Mouse (Mus musculus) liver, embryonic 13.5 days (tissue): ENCODE data around the gene Dcp1a. TPM values are rescaled to one million over a fixed set of nuclear protein-coding genes. Genes with fewer than 3 reads are reported as not detected.
"Not testable (repeated sequence)": the region's sequence is repeated elsewhere in the genome, so short reads cannot be mapped to it uniquely, and the experiment has no call there.

Experiments used
- ATAC-seq: fragments of 200-750 bp; cut with Nextera tagmentation; 2 replicates; pipeline ENCODE4 v1.8.0; 2017; ENCODE audit warnings: low read depth, mild to moderate bottlenecking, moderate number of reproducible peaks, moderate library complexity
- DNase-seq: peaks from one replicate; pipeline ENCODE4 v3.0.0; 2022
- H3K27ac ChIP-seq: fragments of 300-500 bp; sonication (generic); 2 replicates; pipeline ENCODE4 v1.5.1; 2015; ENCODE audit warnings: moderate library complexity, mild to moderate bottlenecking, inconsistent platforms
- H3K27me3 ChIP-seq: fragments of 300-500 bp; sonication (generic); 2 replicates; pipeline ENCODE4 v1.6.1; 2015; ENCODE audit warnings: mild to moderate bottlenecking, inconsistent platforms
- H3K36me3 ChIP-seq: fragments of 300-500 bp; sonication (generic); 2 replicates; pipeline ENCODE4 v1.6.1; 2015; ENCODE audit warnings: mild to moderate bottlenecking, inconsistent platforms
- H3K4me1 ChIP-seq: fragments of 300-500 bp; sonication (generic); replicated peaks from 2 replicates; pipeline ENCODE4 v1.6.1; 2015; ENCODE audit warnings: inconsistent platforms
- H3K4me2 ChIP-seq: fragments of 300-500 bp; sonication (generic); 2 replicates; pipeline ENCODE4 v1.6.1; 2015; ENCODE audit warnings: inconsistent platforms, mild to moderate bottlenecking, moderate library complexity
- H3K4me3 ChIP-seq: fragments of 300-500 bp; sonication (generic); replicated peaks from 2 replicates; pipeline ENCODE4 v1.5.1; 2015; ENCODE audit warnings: mild to moderate bottlenecking, inconsistent platforms
- H3K9ac ChIP-seq: fragments of 300-500 bp; sonication (generic); 2 replicates; pipeline ENCODE4 v1.6.1; 2015; ENCODE audit warnings: mild to moderate bottlenecking, inconsistent platforms
- H3K9me3 ChIP-seq: fragments of 300-500 bp; sonication (generic); replicated peaks from 2 replicates; pipeline ENCODE4 v1.6.1; 2016; ENCODE audit warnings: inconsistent platforms
- WGBS: fragments of 180-500 bp; shearing (Covaris S2); methylation state at CpG from one replicate; pipeline ENCODE4 v1.1.7; 2015; ENCODE audit not compliant: insufficient replicate concordance; 5-methylcytosine and 5-hydroxymethylcytosine counted together
- polyA plus RNA-seq: library from polyadenylated mRNA; unstranded; fragments of >200 nt; fragmentation: Nextera tagmentation; extraction: Ambion mirVana; gene quantifications from 2 replicates; pipeline ENCODE4 v1.2.1, GENCODE M21; 2015

The Dcp1a gene
- polyA plus RNA-seq, 1 experiment from 2014 or later, result 8.5 TPM

DNA sequence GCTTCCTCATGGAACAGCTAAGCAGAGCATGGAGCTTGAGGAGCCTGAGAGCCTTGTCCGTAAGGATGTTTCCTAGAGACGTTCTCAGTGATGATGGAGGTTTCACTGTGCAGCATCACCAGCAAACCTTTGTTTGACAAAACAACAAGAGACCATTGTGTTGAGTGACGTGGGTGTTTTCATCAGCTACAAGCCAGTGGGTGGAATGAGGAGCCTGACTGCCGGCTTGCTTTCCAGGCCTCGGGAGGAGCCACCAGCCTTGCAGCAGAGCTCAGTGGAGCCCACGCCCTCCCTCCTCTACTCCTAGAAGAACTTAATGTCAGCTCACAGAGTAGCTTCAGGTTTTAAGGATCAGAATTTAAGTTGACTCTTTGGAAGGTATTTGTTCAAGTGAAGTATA lies 44.0 kb downstream of the Dcp1a start:
- Histone ChIP-seq H3K4me2 (no peak overlapping the region), H3K27me3 (no peaks in the 10 kb centered on the region), H3K4me3 (no peak overlapping the region), H3K9ac (no peak overlapping the region), H3K36me3 (peaks cover 93% of the 10 kb centered on the region), H3K4me1 (no peaks in the 10 kb centered on the region), H3K9me3 (no peaks in the 10 kb centered on the region), H3K27ac (no peak overlapping the region)
- no peak for DNase-seq
- WGBS, result 84% methylated on average over 6 of the region's 6 CpGs
- ATAC-seq, result no peak

DNA sequence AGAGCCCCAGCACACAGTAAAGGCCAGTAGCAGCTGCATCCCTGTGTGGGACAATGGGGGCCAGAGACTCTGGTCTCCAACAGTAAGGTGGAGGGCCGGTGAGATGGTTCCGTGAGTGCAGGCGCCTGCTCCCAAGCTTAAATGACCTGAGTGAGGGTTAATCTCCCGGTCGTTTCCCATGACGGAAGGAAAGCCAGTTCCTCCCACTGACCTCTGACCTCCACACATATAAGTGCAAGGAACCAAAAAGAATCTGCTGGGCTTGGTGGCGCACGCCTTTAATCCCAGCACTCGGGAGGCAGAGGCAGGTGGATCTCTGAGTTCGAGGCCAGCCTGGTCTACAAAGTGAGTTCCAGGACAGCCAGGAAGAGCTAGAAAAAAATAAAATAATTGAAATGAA lies 49.1 kb downstream of the Dcp1a start:
- Histone ChIP-seq H3K36me3 (peaks cover 44% of the 10 kb centered on the region), H3K4me2 (no peak overlapping the region), H3K9ac (no peak overlapping the region), H3K9me3 (no peaks in the 10 kb centered on the region), H3K4me1 (no peaks in the 10 kb centered on the region), H3K27me3 (no peaks in the 10 kb centered on the region), H3K27ac (no peak overlapping the region), H3K4me3 (no peak overlapping the region)
- WGBS, result 87% methylated on average over 10 of the region's 10 CpGs
- DNase-seq (no peak), ATAC-seq (no peak)

DNA sequence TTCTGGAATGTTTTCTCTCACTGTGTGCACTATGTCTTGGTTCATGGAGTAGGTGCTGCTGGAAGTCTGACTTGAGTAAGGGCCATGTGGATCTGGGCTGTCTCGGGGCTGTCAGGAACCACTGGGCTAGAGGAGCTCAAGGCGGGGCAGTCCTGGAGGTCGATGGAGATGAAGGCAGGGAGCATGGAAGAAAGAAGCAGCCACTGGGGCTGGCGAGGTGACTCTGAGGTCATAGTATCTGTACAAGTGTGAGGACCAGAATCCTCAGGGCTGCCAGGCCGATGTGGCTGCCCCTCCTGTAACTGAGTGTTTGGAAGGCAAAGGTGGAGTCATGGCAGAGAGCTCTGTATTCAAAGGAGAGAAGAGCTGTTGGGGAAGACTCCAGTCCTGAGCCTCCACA lies 49.6 kb downstream of the Dcp1a start:
- no peak overlapping the region for H3K27ac ChIP-seq
- no peaks in the 10 kb centered on the region for H3K9me3 ChIP-seq
- no peaks in the 10 kb centered on the region for H3K4me1 ChIP-seq
- ATAC-seq (no peak), DNase-seq (no peak)
- no peak overlapping the region for H3K4me3 ChIP-seq
- no peaks in the 10 kb centered on the region for H3K27me3 ChIP-seq
- peaks cover 38% of the 10 kb centered on the region for H3K36me3 ChIP-seq
- WGBS, result 76% methylated on average over 5 of the region's 5 CpGs
- H3K9ac ChIP-seq, result no peak overlapping the region
- H3K4me2 ChIP-seq, result no peak overlapping the region

DNA sequence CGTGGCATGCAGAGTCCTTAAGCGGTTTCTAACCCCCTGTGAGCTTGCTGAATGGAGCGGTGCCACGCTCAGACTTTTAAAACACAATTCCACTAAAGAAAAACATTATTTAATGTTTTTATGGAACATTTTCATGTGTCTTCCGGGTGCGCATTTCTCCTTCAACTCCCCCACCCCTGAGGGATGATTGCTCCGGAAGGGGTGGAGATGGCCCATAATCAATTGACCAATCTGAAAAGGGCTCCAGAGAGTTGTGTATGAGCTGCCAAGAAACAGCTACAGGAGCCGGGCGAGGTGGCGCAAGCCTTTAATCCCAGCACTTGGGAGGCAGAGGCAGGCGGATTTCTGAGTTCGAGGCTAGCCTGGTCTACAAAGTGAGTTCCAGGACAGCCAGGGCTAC lies 50.1 kb downstream of the Dcp1a start:
- peaks cover 34% of the 10 kb centered on the region for H3K36me3 ChIP-seq
- H3K27me3 ChIP-seq, result no peaks in the 10 kb centered on the region
- DNase-seq (no peak), ATAC-seq (no peak)
- H3K4me3 ChIP-seq, result no peak overlapping the region
- H3K9me3 ChIP-seq, result no peaks in the 10 kb centered on the region
- no peak overlapping the region for H3K4me2 ChIP-seq
- H3K9ac ChIP-seq, result no peak overlapping the region
- H3K27ac ChIP-seq, result no peak overlapping the region
- no peaks in the 10 kb centered on the region for H3K4me1 ChIP-seq
- WGBS, result 86% methylated on average over 12 of the region's 12 CpGs

DNA sequence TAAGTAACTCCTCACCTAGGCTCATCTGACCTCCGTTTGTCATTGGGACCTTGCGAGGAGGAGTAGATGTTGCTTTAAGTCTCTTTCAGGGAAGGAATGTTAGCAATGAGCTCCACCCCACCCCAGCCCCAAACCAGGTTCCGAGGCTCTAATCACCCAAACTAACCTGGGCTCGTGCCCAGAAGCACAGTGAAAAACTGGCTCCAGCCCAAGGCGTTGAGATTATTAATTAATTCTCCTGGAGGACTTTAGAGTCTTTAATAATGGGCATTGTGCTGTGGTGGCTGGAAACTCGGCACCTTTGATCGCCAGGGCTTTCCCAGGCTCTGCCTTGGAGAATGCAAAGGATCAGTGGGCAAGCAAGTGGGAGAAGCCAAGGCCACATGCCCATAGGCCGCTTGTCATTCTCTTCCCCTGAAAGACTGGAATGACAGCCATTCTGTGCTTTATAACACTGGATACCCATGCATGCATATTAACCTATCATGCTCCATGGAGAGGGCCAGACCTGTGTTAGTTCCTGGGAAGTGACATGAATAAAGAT lies 51.5 kb downstream of the Dcp1a start:
- no peaks in the 10 kb centered on the region for H3K27me3 ChIP-seq
- DNase-seq (no peak), ATAC-seq (no peak)
- H3K36me3 ChIP-seq, result peaks cover 20% of the 10 kb centered on the region
- no peaks in the 10 kb centered on the region for H3K9me3 ChIP-seq
- no peak overlapping the region for H3K4me3 ChIP-seq
- H3K27ac ChIP-seq, result no peak overlapping the region
- no peak overlapping the region for H3K9ac ChIP-seq
- WGBS, result 68% methylated on average over 8 of the region's 8 CpGs
- H3K4me1 ChIP-seq, result no peaks in the 10 kb centered on the region
- H3K4me2 ChIP-seq, result no peak overlapping the region

DNA sequence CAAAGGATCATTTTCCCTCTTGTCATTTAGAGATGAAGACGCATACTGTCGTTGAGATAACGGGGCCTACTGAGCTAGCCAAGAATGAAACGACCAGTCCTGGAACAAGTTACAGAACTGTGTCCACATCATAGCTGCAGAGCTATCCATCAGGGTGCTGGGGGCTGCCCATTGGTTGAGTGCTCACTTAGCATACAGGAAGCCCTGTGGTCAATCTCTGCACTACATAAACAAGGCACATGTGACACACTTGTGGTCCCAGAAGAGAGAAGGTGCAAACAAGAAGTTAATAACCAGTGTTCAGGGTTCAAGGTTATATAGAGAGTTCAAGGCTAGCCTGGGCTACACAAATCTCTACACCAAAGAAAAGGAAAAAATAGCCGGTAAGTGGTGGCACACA lies 52.1 kb downstream of the Dcp1a start:
- peaks cover 14% of the 10 kb centered on the region for H3K36me3 ChIP-seq
- H3K4me3 ChIP-seq, result no peak overlapping the region
- no peak overlapping the region for H3K4me2 ChIP-seq
- DNase-seq (no peak), ATAC-seq (no peak)
- H3K4me1 ChIP-seq, result no peaks in the 10 kb centered on the region
- H3K9ac ChIP-seq, result no peak overlapping the region
- no peak overlapping the region for H3K27ac ChIP-seq
- 64% methylated on average over 5 of the region's 5 CpGs for WGBS
- no peaks in the 10 kb centered on the region for H3K27me3 ChIP-seq
- H3K9me3 ChIP-seq, result no peaks in the 10 kb centered on the region

DNA sequence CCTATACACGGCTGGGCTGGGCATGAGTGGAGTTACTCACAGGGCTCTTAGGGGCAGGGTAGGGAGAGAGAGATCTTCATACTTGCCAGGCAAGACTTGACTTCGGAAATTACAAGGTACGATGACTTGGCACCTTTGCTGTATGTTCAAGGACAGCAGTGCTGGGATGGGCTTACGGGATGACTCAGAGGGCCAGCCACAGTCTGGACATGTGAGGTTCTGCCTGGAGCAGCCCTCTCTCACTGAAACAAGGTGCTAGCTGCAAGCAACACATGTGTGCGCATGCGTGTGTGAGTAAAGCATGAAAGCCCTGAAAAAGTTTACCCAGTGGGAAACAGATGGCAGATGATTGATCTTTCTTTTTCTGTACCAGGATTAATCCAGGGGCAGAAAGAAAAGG lies 52.6 kb downstream of the Dcp1a start:
- no peak for ATAC-seq
- no peak for DNase-seq

DNA sequence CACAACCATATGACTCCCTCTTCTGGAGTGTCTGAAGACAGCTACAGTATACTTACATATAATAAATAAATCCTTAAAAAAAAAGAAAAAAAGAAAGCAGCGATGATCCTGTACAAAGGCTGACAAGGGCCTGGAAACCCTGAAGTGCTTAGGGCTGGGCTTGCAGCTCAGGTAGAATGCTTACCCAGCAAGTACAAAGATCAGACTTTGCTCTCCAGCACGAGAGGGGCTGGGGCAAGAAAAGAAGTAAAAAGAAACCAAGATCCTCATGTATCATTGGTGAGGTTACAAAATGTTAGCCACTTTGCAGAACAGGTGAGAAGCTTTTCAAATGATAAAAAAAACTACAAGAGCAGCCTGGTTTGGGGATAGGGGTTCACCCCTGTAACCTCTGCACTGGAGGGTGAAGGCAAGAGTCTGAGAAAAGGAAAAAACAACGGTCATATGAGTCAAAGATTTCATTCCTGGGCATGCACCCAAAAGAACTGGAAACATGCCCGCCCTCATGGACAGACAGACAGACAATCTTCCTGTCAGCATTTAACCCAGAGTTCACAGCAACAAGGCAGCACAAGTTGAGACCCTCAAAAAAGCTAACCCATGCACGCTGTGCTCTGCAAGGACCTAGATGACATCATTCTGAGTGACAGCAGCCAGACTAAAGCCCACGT lies 54.6 kb downstream of the Dcp1a start:
- Histone ChIP-seq H3K27me3 (no peaks in the 10 kb centered on the region), H3K9me3 (no peaks in the 10 kb centered on the region), H3K4me1 (no peaks in the 10 kb centered on the region), H3K9ac (no peak overlapping the region), H3K27ac (no peak overlapping the region), H3K36me3 (no peaks in the 10 kb centered on the region), H3K4me2 (no peak overlapping the region), H3K4me3 (no peak overlapping the region)
- ATAC-seq, result no peak
- DNase-seq, result no peak
- WGBS, result 62% methylated on average over 6 of the region's 6 CpGs

More for the DNA sequence above, 52.6 kb downstream of the Dcp1a start:
- Histone ChIP-seq H3K9me3 (no peaks in the 10 kb centered on the region), H3K4me2 (no peak overlapping the region), H3K27ac (no peak overlapping the region), H3K36me3 (peaks cover 11% of the 10 kb centered on the region), H3K4me3 (no peak overlapping the region), H3K27me3 (no peaks in the 10 kb centered on the region), H3K4me1 (no peaks in the 10 kb centered on the region), H3K9ac (no peak overlapping the region)
- WGBS, result 78% methylated on average over 6 of the region's 6 CpGs

DNA sequence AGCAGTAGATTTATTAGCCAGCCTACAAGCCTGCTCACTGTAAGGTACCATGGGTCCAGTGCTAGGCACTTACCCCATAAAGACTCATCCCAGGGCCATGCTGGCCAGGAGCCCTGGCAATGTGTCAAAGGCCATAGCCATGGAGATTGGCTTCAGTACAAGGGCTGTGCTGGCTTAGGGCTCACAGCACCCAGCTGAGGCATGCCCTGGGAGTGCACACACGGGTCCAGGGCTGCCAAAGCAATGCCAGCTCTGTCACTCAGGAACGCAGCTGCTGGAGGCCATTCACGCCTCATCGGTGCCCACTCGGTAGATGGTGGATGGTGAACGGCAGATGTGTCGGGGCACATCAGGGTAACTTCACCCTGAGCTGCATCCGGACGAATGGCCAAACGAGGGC lies 62.2 kb downstream of the Dcp1a start:
- H3K9me3 ChIP-seq, result no peaks in the 10 kb centered on the region
- H3K4me3 ChIP-seq, result no peak overlapping the region
- DNase-seq (no peak), ATAC-seq (no peak)
- 83% methylated on average over 10 of the region's 10 CpGs for WGBS
- H3K9ac ChIP-seq, result no peak overlapping the region
- H3K36me3 ChIP-seq, result no peaks in the 10 kb centered on the region
- H3K4me2 ChIP-seq, result no peak overlapping the region
- H3K4me1 ChIP-seq, result no peaks in the 10 kb centered on the region
- no peaks in the 10 kb centered on the region for H3K27me3 ChIP-seq
- H3K27ac ChIP-seq, result no peak overlapping the region

DNA sequence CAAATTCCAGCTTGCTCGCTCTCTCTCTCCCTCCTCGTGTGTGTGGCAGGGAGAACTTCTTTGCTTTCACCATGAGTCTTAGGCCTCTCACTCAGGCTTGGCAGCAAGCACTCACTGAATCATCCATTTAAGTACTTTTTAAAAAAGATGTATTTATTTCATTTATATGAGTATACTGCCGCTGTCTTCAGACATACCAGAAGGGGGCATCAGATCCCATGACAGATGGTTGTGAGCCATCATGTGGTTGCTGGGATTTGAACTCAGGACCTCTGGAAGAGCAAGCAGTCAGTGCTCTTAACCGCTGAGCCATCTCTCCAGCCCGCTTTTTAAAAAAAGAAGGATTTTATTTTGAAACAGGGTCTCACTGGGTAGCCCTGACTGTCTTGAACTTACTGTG lies 64.0 kb downstream of the Dcp1a start:
- H3K27me3 ChIP-seq, H3K9me3 ChIP-seq, H3K9ac ChIP-seq, H3K4me2 ChIP-seq, H3K36me3 ChIP-seq, DNase-seq, H3K4me1 ChIP-seq, H3K27ac ChIP-seq, ATAC-seq, H3K4me3 ChIP-seq: not testable (repeated sequence)
- WGBS, result 77% methylated on average over 5 of the region's 5 CpGs

DNA sequence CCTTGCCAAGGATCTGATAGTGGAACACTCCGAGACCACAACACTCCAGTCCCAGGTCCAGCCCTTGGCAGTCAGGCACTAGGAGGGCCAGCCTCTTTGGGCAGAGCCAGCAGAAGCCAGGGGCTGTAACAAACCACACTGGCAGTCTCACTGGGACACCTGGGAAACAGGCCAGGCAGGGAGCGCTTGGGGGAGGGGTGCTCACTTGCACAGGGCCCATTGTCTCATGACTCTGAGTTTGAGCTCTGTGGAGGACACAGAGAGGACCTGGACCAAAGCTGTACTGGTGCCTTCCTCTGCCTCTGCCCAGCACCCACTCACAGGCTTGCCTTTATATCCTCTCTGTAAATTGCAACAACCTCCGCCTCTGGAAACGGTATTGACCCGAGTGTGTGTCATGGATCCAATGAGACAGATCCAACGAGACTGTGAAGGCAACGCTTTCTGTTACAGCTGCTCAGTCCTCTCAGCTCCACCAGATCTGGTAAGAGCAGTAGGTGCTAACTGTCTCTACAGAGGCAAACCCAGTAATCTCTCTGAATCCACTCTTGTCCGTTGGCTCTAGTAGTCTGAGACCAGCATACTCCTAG lies 68.9 kb downstream of the Dcp1a start, which contains the start of gene Tkt:
Gene Tkt (plus strand): TSS at position 229 of the 590 bp plus-strand sequence.
- H3K4me3 ChIP-seq, result peak within 1 kb of the TSS; percentile 75
- peak within 1 kb of the TSS; percentile 96 for H3K4me2 ChIP-seq
- H3K9ac ChIP-seq, result peak within 1 kb of the TSS; percentile 86
- H3K4me1 ChIP-seq, result peaks cover 49% of the 10 kb centered on the region
- no peaks in the 10 kb centered on the region for H3K27me3 ChIP-seq
- peak within 1 kb of the TSS; percentile 92 for H3K27ac ChIP-seq
- peak; percentile 34 for DNase-seq
- WGBS, result 29% methylated on average over 8 of the region's 8 CpGs
- peaks cover 4% of the 10 kb centered on the region for H3K36me3 ChIP-seq
- no peaks in the 10 kb centered on the region for H3K9me3 ChIP-seq
- peak; percentile 33 for ATAC-seq
